Comparison of ENCODE assay signal across 9 mouse cellular contexts in genomic region chr2:181670913-181671311, GRCm38 (mm10). TPM values are rescaled to one million over a fixed set of nuclear protein-coding genes. Genes with fewer than 3 reads are reported as not detected.
DNase-seq lines count a peak whose midpoint lies in the region; ATAC-seq and TF ChIP-seq lines count a peak whose summit lies in the region.
"Had no signal": no experiment of that assay in that cellular context is flagged by ENCODE, and none has a peak within 500 bp of the region (broad histone marks: within the 10 kb centered on the region; RNA-seq: fewer than 3 reads in every experiment).

No protein-coding gene starts in this region.

- TF ChIP-seq POLR2A in spleen, adult 2 months (IDR thresholded peaks at IDR 0.05; ENCODE audit: low read depth, low read length) = no peak

- ATAC-seq in liver, embryonic 11.5 days (replicated peaks; ENCODE audit: low FRiP score) = no peak

- H3K9ac ChIP-seq in liver, embryonic 11.5 days (ENCODE audit: low read depth, low read length) = peak overlapping the region; percentile 35; the same call in 1 of the 2 replicates

- no peaks in the 10 kb centered on the region; the same call in 1 of the 2 replicates for H3K4me1 ChIP-seq in spleen, adult 2 months (ENCODE audit: control insufficient read depth, insufficient read depth, insufficient read length)
- H3K4me1 ChIP-seq in liver, embryonic 11.5 days (replicated peaks; ENCODE audit: control insufficient read depth, insufficient read depth, low read length) = peaks cover 12% of the 10 kb centered on the region

- DNase-seq in cerebellum, postnatal 10 days = peak; percentile 36 to 57
- no peak for DNase-seq in cerebellum, adult 9-10 months
- DNase-seq in spleen, adult 2 months (ENCODE audit: low read depth in 1 of 2, low spot score in 2 of 2) = no peak
- no peak for DNase-seq in spleen, postnatal 36 days (ENCODE audit: low spot score in 2 of 2)
- DNase-seq in liver, embryonic 11.5 days (ENCODE audit: low spot score) = peak; percentile 54
- no peak for DNase-seq in right cerebral cortex, adult 18-20 months
- no peak for DNase-seq in adrenal gland, postnatal 10 days
- DNase-seq in adrenal gland, adult (ENCODE audit: inconsistent age in 2 of 2, low spot score in 1 of 2) = no peak

- H3K36me3 ChIP-seq in spleen, adult 2 months (ENCODE audit: control insufficient read depth, insufficient read depth, low read length) = no peaks in the 10 kb centered on the region
- no peaks in the 10 kb centered on the region for H3K36me3 ChIP-seq in liver, embryonic 11.5 days (ENCODE audit: control insufficient read depth, insufficient read depth, low read length)

- H3K9me3 ChIP-seq in liver, embryonic 11.5 days (ENCODE audit: control insufficient read depth, low read length) = no peaks in the 10 kb centered on the region

- H3K4me2 ChIP-seq in liver, embryonic 11.5 days = peak overlapping the region; percentile 64

- no peak overlapping the region for H3K27ac ChIP-seq in spleen, adult 2 months (ENCODE audit: insufficient read depth, low read length)
- no peak overlapping the region for H3K27ac ChIP-seq in liver, embryonic 11.5 days (ENCODE audit: low read depth, low read length)

- 3% methylated on average over 41 of the region's 41 CpGs for WGBS in spleen, adult 2 months
- 2% methylated on average over 41 of the region's 41 CpGs for WGBS in liver, embryonic 11.5 days

- peaks cover 18% of the 10 kb centered on the region for H3K27me3 ChIP-seq in spleen, adult 2 months (ENCODE audit: control insufficient read depth, insufficient read depth, low read length)
- peaks cover 62% of the 10 kb centered on the region for H3K27me3 ChIP-seq in liver, embryonic 11.5 days (replicated peaks; ENCODE audit: control insufficient read depth, insufficient read depth, low read length)

- TF ChIP-seq CTCF in spleen, adult 2 months (IDR thresholded peaks at IDR 0.05; ENCODE audit: extremely low read depth, insufficient read depth, insufficient read length, insufficient replicate concordance) = no peak

- H3K4me3 ChIP-seq in spleen, adult 2 months (ENCODE audit: extremely low read depth, insufficient read depth, insufficient read length) = peak overlapping the region; percentile 21; the same call in 1 of the 2 replicates
- peak overlapping the region; percentile 45 for H3K4me3 ChIP-seq in liver, embryonic 11.5 days (ENCODE audit: low read depth, low read length)

RNA-seq across cellular contexts. Expression of gene Sox18, which starts 0.5 kb away (rescaled TPM):
- 47.5 and 73.4 TPM in 2 replicates for polyA plus RNA-seq in spleen, adult 2 months (2012; rRNA removed)
- 16.1 and 19.4 TPM in 2 replicates for polyA plus RNA-seq in liver, embryonic 11.5 days (2014; fragmentation: Nextera tagmentation; extraction: Ambion mirVana)
- total RNA-seq in adrenal gland, postnatal 10 days (2021) = 10 to 100 TPM; 59.1 to 62.5 TPM
- total RNA-seq: megakaryocyte progenitor cell, adult 5-6 weeks had no signal

RNA-seq across cellular contexts. Expression of gene Tcea2, which starts 9.2 kb away (rescaled TPM):
- polyA plus RNA-seq in spleen, adult 2 months (2012; rRNA removed) = 15.9 and 17.1 TPM in 2 replicates
- 8.1 and 12.1 TPM in 2 replicates for polyA plus RNA-seq in liver, embryonic 11.5 days (2014; fragmentation: Nextera tagmentation; extraction: Ambion mirVana)
- total RNA-seq in adrenal gland, postnatal 10 days (2021) = 10 to 100 TPM; 11.4 to 13.5 TPM

RNA-seq across cellular contexts. Expression of gene Gm29797, which starts 14.1 kb away (rescaled TPM):
- 0.26 TPM in 1 of 2 replicates, not detected in the other for polyA plus RNA-seq in spleen, adult 2 months (2012; rRNA removed)
- not detected in 2 replicates for polyA plus RNA-seq in liver, embryonic 11.5 days (2014; fragmentation: Nextera tagmentation; extraction: Ambion mirVana)
- not detected for total RNA-seq in adrenal gland, postnatal 10 days (2021)
- total RNA-seq: megakaryocyte progenitor cell, adult 5-6 weeks had no signal

RNA-seq across cellular contexts. Expression of gene Rgs19, which starts 22.9 kb away (rescaled TPM):
- polyA plus RNA-seq in spleen, adult 2 months (2012; rRNA removed) = 209 and 239 TPM in 2 replicates
- 51.4 and 51.8 TPM in 2 replicates for polyA plus RNA-seq in liver, embryonic 11.5 days (2014; fragmentation: Nextera tagmentation; extraction: Ambion mirVana)
- 10 to 100 TPM; 22.4 to 23.7 TPM for total RNA-seq in adrenal gland, postnatal 10 days (2021)

RNA-seq across cellular contexts. Expression of gene Lkaaear1, which starts 27.3 kb away (rescaled TPM):
- not detected in 2 replicates for polyA plus RNA-seq in spleen, adult 2 months (2012; rRNA removed)
- not detected in 2 replicates for polyA plus RNA-seq in liver, embryonic 11.5 days (2014; fragmentation: Nextera tagmentation; extraction: Ambion mirVana)
- not detected for total RNA-seq in adrenal gland, postnatal 10 days (2021)
- total RNA-seq: megakaryocyte progenitor cell, adult 5-6 weeks had no signal

Comparison
In these comparisons a context has a peak if more than half of its experiments do, and no peak if none do; other contexts are left out.
1. DNase-seq: peak in cerebellum, postnatal 10 days (2 of 2) and liver, embryonic 11.5 days (single experiment); none in cerebellum, adult 9-10 months (single experiment), spleen, adult 2 months (0 of 2), spleen, postnatal 36 days (0 of 2), right cerebral cortex, adult 18-20 months (single experiment), adrenal gland, postnatal 10 days (single experiment) and adrenal gland, adult (0 of 2).